Mouse (Mus musculus): Measurements from ENCODE around the gene Ninl. TPM values are rescaled to one million over a fixed set of nuclear protein-coding genes. Genes with fewer than 3 reads are reported as not detected.

The Ninl gene
- total and polyA plus RNA-seq, 3 experiments, result 0.78 to 1.5 (median 1.4) TPM

DNA sequence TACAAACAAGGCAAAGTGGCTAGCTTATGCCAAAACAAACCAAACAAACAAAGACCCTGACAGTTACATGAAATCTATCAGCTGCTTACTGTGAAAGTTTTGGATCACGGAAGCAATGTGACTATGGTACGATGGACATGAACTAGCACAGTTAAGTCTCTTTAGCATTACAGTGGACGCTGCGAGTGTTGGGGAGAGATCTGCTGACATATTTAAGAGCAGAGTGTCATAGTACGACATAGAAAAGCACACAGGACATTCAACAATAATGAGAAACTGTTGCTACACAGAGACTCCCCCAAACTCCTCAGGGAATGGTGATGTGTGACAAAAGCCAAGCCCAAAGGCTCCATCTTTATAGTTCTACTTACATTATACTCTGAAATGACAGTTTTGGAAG is 95.2 kb downstream of the Ninl start:
- TF ChIP-seq CTCF (IDR thresholded peaks at IDR 0.05), result no peak
- no peak for TF ChIP-seq EP300 (IDR thresholded peaks at IDR 0.05; ENCODE audit: insufficient read depth, low read depth, low read length)
- TF ChIP-seq POLR2A (IDR thresholded peaks at IDR 0.05; ENCODE audit: insufficient read depth, low read depth, low read length), result no peak
- intact Hi-C loops (cut with DNase I), result no loop called here
- Histone ChIP-seq H3K4me3 (no peak overlapping the region), H3K36me3 (ENCODE audit: control insufficient read depth, insufficient read depth, low read length) (no peaks in the 10 kb centered on the region), H3K9ac (ENCODE audit: low read depth, low read length) (no peak overlapping the region), H3K27me3 (ENCODE audit: control insufficient read depth, insufficient read depth, low read length) (no peaks in the 10 kb centered on the region), H3K79me2 (replicated peaks; ENCODE audit: control insufficient read depth, insufficient read depth, low read length) (no peaks in the 10 kb centered on the region), H3K4me1 (ENCODE audit: control insufficient read depth, insufficient read depth, low read length) (no peaks in the 10 kb centered on the region), H3K27ac (no peak overlapping the region)
- DNase-seq, result no peak
- WGBS, result 84% methylated on average over 5 of the region's 5 CpGs

DNA sequence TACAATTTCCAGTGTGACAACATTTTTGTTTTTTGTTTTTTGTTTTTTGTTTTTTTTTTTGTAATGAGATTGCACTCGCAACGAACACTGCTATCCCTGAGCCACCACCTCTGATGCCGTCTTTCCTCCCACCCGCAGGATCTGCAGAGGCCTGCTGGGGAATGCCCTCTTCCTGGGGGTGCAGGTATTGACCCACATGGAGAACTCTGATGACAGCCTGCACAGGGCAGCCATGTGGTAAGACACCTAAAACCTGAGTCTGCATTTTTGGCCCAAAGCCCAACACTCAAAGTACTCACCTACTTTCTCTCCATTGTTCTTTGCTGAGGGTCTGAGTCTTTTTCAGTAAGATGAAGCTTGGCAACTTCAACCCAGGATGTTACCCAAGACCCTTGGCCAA is 104.5 kb downstream of the Ninl start:
- intact Hi-C loops (cut with DNase I), result no loop called here

DNA sequence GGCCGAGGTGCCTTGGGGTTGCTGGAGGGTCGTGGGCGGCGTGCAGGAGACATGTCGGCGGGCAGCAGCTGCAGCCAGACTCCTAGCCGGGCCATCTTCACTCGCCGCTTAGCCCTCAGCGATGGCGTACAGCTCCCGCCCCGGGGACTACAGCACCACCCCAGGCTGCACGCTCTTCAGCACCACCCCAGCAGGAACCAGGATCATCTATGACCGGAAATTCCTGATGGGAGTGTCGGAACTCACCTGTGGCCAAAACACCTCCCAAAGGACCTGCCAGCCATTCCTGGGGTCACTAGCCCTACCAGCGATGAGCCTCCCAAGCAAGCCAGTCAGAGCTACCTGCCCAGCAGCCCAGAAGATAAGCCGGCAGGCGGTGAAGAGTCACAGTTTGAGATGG is 105.7 kb downstream of the Ninl start:
- H3K4me1 ChIP-seq (ENCODE audit: control insufficient read depth, insufficient read depth, low read length), result no peaks in the 10 kb centered on the region
- DNase-seq, result no peak
- intact Hi-C loops (cut with DNase I), result no loop called here
- H3K79me2 ChIP-seq (replicated peaks; ENCODE audit: control insufficient read depth, insufficient read depth, low read length), result no peaks in the 10 kb centered on the region
- H3K36me3 ChIP-seq (ENCODE audit: control insufficient read depth, insufficient read depth, low read length), result no peaks in the 10 kb centered on the region
- H3K9ac ChIP-seq (ENCODE audit: low read depth, low read length), result no peak overlapping the region
- no peak overlapping the region for H3K4me3 ChIP-seq
- 84% methylated on average over 19 of the region's 19 CpGs for WGBS
- H3K27ac ChIP-seq, result no peak overlapping the region
- no peaks in the 10 kb centered on the region for H3K27me3 ChIP-seq (ENCODE audit: control insufficient read depth, insufficient read depth, low read length)
- TF ChIP-seq POLR2A (IDR thresholded peaks at IDR 0.05; ENCODE audit: insufficient read depth, low read depth, low read length) (no peak), EP300 (IDR thresholded peaks at IDR 0.05; ENCODE audit: insufficient read depth, low read depth, low read length) (no peak), CTCF (IDR thresholded peaks at IDR 0.05) (no peak)

More for the DNA sequence above, 104.5 kb downstream of the Ninl start:
- Histone ChIP-seq H3K4me1 (ENCODE audit: control insufficient read depth, insufficient read depth, low read length) (no peaks in the 10 kb centered on the region), H3K9ac (ENCODE audit: low read depth, low read length) (no peak overlapping the region), H3K79me2 (replicated peaks; ENCODE audit: control insufficient read depth, insufficient read depth, low read length) (no peaks in the 10 kb centered on the region), H3K27ac (no peak overlapping the region), H3K36me3 (ENCODE audit: control insufficient read depth, insufficient read depth, low read length) (no peaks in the 10 kb centered on the region), H3K4me3 (no peak overlapping the region), H3K27me3 (ENCODE audit: control insufficient read depth, insufficient read depth, low read length) (no peaks in the 10 kb centered on the region)
- WGBS, result 91% methylated on average over 4 of the region's 4 CpGs
- no peak for TF ChIP-seq EP300 (IDR thresholded peaks at IDR 0.05; ENCODE audit: insufficient read depth, low read depth, low read length)
- TF ChIP-seq POLR2A (IDR thresholded peaks at IDR 0.05; ENCODE audit: insufficient read depth, low read depth, low read length), result no peak
- no peak for TF ChIP-seq CTCF (IDR thresholded peaks at IDR 0.05)
- no peak for DNase-seq

DNA sequence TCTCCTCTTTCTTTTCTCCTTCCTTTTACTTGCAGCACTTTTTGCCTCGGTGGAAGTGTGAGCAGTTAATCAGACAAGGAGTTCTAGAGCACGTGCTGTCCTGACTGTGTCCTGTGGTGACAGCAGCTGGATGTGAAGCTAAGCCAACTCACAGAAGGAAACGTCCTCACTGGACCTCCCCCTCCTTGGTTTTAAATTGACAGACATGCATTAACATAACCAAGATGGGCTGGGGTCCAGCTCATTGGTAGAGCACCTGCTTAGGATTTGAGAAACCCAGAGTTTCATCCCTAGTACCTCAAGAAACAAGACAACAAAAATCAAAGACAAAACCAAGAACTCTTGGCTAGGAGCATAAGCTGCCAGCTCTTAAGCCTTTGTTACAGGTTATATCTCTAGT is 108.4 kb downstream of the Ninl start:
- no peaks in the 10 kb centered on the region for H3K79me2 ChIP-seq (replicated peaks; ENCODE audit: control insufficient read depth, insufficient read depth, low read length)
- H3K27ac ChIP-seq, result no peak overlapping the region
- no peak for TF ChIP-seq POLR2A (IDR thresholded peaks at IDR 0.05; ENCODE audit: insufficient read depth, low read depth, low read length)
- TF ChIP-seq EP300 (IDR thresholded peaks at IDR 0.05; ENCODE audit: insufficient read depth, low read depth, low read length), result no peak
- no peak for TF ChIP-seq CTCF (IDR thresholded peaks at IDR 0.05)
- intact Hi-C loops (cut with DNase I), result no loop called here
- no peak overlapping the region for H3K4me3 ChIP-seq
- DNase-seq, result no peak
- no peaks in the 10 kb centered on the region for H3K36me3 ChIP-seq (ENCODE audit: control insufficient read depth, insufficient read depth, low read length)
- no peaks in the 10 kb centered on the region for H3K4me1 ChIP-seq (ENCODE audit: control insufficient read depth, insufficient read depth, low read length)
- no peak overlapping the region for H3K9ac ChIP-seq (ENCODE audit: low read depth, low read length)
- WGBS, result 31% methylated on average over 3 of the region's 3 CpGs
- no peaks in the 10 kb centered on the region for H3K27me3 ChIP-seq (ENCODE audit: control insufficient read depth, insufficient read depth, low read length)

DNA sequence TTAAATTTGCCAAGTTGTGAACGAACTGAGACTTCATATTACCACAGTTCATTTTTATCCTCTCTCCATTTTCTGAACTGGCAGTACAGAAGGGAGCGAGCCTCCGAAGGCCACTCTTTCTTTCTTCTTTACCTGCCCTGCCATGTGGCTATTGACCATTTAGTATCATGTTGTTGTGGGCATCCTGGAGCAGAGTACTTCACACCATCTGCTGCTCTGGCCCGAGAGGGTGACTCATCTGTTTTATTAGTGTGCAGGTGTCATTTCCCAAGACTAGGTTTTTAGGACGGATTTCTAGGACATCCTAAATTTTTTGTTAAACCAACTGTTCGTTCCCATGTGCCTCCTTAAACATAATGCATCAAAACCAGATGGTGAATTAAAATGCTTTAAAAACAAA is 110.0 kb downstream of the Ninl start:
- 86% methylated on average over 6 of the region's 6 CpGs for WGBS

DNA sequence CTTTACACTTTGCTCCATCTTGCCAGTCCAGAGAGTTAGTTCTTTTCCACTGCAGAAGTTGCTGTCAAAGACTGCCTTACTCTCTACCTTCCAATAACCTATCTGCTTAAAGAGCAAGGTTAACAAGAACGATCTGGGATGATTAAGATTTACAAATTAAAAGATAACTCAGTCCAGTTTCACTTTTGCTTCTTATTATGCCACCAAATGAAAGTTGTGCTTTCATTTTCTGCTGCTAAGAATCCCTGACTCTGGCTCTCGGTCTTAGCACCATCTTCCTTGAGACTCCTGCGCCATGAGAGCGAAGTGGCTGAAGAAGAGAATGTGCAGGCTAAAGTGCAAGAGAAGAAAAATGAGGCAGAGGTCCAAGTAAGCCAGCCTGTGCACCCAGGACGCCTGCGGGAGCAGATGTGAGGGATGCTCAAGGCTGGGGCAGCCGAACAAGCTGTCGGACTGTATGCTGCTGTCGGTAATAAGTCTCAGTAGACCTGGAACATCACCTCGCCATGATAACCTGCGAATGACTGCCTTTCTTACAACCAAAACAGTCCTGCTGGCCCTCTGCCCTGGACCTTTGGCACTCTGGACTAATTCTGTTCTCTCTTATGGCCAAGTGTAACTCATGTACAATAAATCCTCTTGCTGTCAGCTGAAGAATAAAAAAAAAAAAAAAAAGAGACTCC is 112.0 kb downstream of the Ninl start:
- intact Hi-C loops (cut with DNase I), result no loop called here
- Histone ChIP-seq H3K27ac (no peak overlapping the region), H3K36me3 (ENCODE audit: control insufficient read depth, insufficient read depth, low read length) (no peaks in the 10 kb centered on the region), H3K4me1 (ENCODE audit: control insufficient read depth, insufficient read depth, low read length) (0 out of 2 replicates have a peak, but pooled peaks cover 1% of the 10 kb centered on the region), H3K4me3 (no peak overlapping the region), H3K79me2 (replicated peaks; ENCODE audit: control insufficient read depth, insufficient read depth, low read length) (no peaks in the 10 kb centered on the region), H3K9ac (ENCODE audit: low read depth, low read length) (no peak overlapping the region), H3K27me3 (ENCODE audit: control insufficient read depth, insufficient read depth, low read length) (no peaks in the 10 kb centered on the region)
- TF ChIP-seq EP300 (IDR thresholded peaks at IDR 0.05; ENCODE audit: insufficient read depth, low read depth, low read length) (no peak), POLR2A (IDR thresholded peaks at IDR 0.05; ENCODE audit: insufficient read depth, low read depth, low read length) (no peak), CTCF (IDR thresholded peaks at IDR 0.05) (no peak)
- 91% methylated on average over 11 of the region's 11 CpGs for WGBS
- DNase-seq, result no peak

More for the DNA sequence above, 110.0 kb downstream of the Ninl start:
- intact Hi-C loops (cut with DNase I), result no loop called here
- Histone ChIP-seq H3K4me3 (no peak overlapping the region), H3K36me3 (ENCODE audit: control insufficient read depth, insufficient read depth, low read length) (no peaks in the 10 kb centered on the region), H3K9ac (ENCODE audit: low read depth, low read length) (no peak overlapping the region), H3K27me3 (ENCODE audit: control insufficient read depth, insufficient read depth, low read length) (no peaks in the 10 kb centered on the region), H3K4me1 (ENCODE audit: control insufficient read depth, insufficient read depth, low read length) (no peaks in the 10 kb centered on the region), H3K27ac (no peak overlapping the region), H3K79me2 (replicated peaks; ENCODE audit: control insufficient read depth, insufficient read depth, low read length) (no peaks in the 10 kb centered on the region)
- TF ChIP-seq CTCF (IDR thresholded peaks at IDR 0.05) (no peak), POLR2A (IDR thresholded peaks at IDR 0.05; ENCODE audit: insufficient read depth, low read depth, low read length) (no peak), EP300 (IDR thresholded peaks at IDR 0.05; ENCODE audit: insufficient read depth, low read depth, low read length) (no peak)
- no peak for DNase-seq
